Mouse (Mus musculus) MEL (cell line): Measurements from ENCODE around the gene Arhgap23.

Source experiments
- BHLHE40 ChIP-seq: IDR thresholded peaks from 2 replicates; pipeline ENCODE4 v1.6.1; 2012; ENCODE audit warnings: low read depth, mild to moderate bottlenecking, inconsistent platforms, low read length, improper control_type of control experiment, borderline replicate concordance
- CTCF ChIP-seq, 3 experiments: IDR thresholded peaks in 2 of 3; conservative IDR thresholded peaks in 1 of 3; 2 replicates each; pipeline ENCODE4 v1.5.1; 2011 to 2012; ENCODE audit warnings: low read length in 3 of 3, low read depth in 2 of 3, mild to moderate bottlenecking in 2 of 3, improper control_type of control experiment in 1 of 3, inconsistent platforms in 1 of 3, mixed read lengths in 1 of 3, moderate library complexity in 1 of 3; ENCODE audit not compliant: control insufficient read depth in 1 of 3, insufficient read depth in 1 of 3, poor library complexity in 1 of 3, severe bottlenecking in 1 of 3
- E2F4 ChIP-seq: IDR thresholded peaks from 2 replicates; pipeline ENCODE4 v1.6.1; 2011; ENCODE audit warnings: low read depth, low read length, improper control_type of control experiment, borderline replicate concordance
- EP300 ChIP-seq, 2 experiments: IDR thresholded peaks; 2 replicates each; pipeline ENCODE4 v1.6.1; 2011; ENCODE audit warnings: improper control_type of control experiment in 2 of 2, low read length in 2 of 2, low read depth in 1 of 2, mild to moderate bottlenecking in 1 of 2
- GATA1 ChIP-seq: IDR thresholded peaks from 2 replicates; pipeline ENCODE4 v1.6.1; 2011; ENCODE audit warnings: low read depth, low read length, improper control_type of control experiment
- HCFC1 ChIP-seq: IDR thresholded peaks from 2 replicates; pipeline ENCODE4 v1.6.1; 2012; ENCODE audit warnings: low read depth, mild to moderate bottlenecking, inconsistent platforms, low read length, improper control_type of control experiment, moderate library complexity
- MAX ChIP-seq: IDR thresholded peaks from 2 replicates; pipeline ENCODE4 v1.6.1; 2011; ENCODE audit warnings: low read length, improper control_type of control experiment
- MAZ ChIP-seq: IDR thresholded peaks from 2 replicates; pipeline ENCODE4 v1.6.1; 2012; ENCODE audit warnings: low read depth, mild to moderate bottlenecking, inconsistent platforms, low read length, improper control_type of control experiment
- POLR2A ChIP-seq, 2 experiments: IDR thresholded peaks; 2 replicates each; pipeline ENCODE4 v1.6.1; 2011 to 2012; ENCODE audit warnings: low read length in 2 of 2, mild to moderate bottlenecking in 2 of 2, control low read depth in 1 of 2, improper control_type of control experiment in 1 of 2, low read depth in 1 of 2, moderate library complexity in 1 of 2; ENCODE audit not compliant: control insufficient read depth in 1 of 2, insufficient read depth in 1 of 2, poor library complexity in 1 of 2
- RAD21 ChIP-seq: IDR thresholded peaks from 2 replicates; pipeline ENCODE4 v1.6.1; 2011; ENCODE audit warnings: mild to moderate bottlenecking, low read depth, low read length, improper control_type of control experiment
- TAL1 ChIP-seq: IDR thresholded peaks from 2 replicates; pipeline ENCODE4 v1.6.1; 2012; ENCODE audit warnings: mild to moderate bottlenecking, inconsistent platforms, low read length, moderate library complexity, mixed read lengths
- TCF12 ChIP-seq: IDR thresholded peaks from 2 replicates; pipeline ENCODE4 v1.6.1; 2014; ENCODE audit warnings: low read depth, mild to moderate bottlenecking, inconsistent platforms, low read length, improper control_type of control experiment, moderate library complexity
- ZC3H11A ChIP-seq: IDR thresholded peaks from 2 replicates; pipeline ENCODE4 v1.6.1; 2012; ENCODE audit warnings: low read depth, mild to moderate bottlenecking, inconsistent platforms, low read length, improper control_type of control experiment
- ZNF384 ChIP-seq: IDR thresholded peaks from 2 replicates; pipeline ENCODE4 v1.6.1; 2012; ENCODE audit warnings: low read depth, mild to moderate bottlenecking, inconsistent platforms, low read length, improper control_type of control experiment

GRCm38 (mm10) chr11:97401686-97402435 is 13.5 kb upstream of the Arhgap23 start:
- TF ChIP-seq EP300 (IDR thresholded peaks at IDR 0.05; ENCODE audit: low read depth in 1 of 2, low read length in 2 of 2) (no peak), TCF12 (no peak), GATA1 (no peak), POLR2A (IDR thresholded peaks at IDR 0.05; ENCODE audit: control insufficient read depth in 1 of 2, insufficient read depth in 1 of 2, low read depth in 1 of 2, low read length in 2 of 2, poor library complexity in 1 of 2) (no peak), E2F4 (no peak), CTCF (IDR thresholded peaks at IDR 0.05 in 2 of 3, conservative IDR thresholded peaks at IDR 0.05 in 1 of 3; ENCODE audit: control insufficient read depth in 1 of 3, insufficient read depth in 1 of 3, low read depth in 2 of 3, low read length in 3 of 3, poor library complexity in 1 of 3, severe bottlenecking in 1 of 3) (no peak), TAL1 (no peak), MAX (no peak), ZNF384 (no peak), ZC3H11A (no peak), HCFC1 (no peak), BHLHE40 (no peak), RAD21 (no peak), MAZ (no peak)
